Mouse (Mus musculus) heart, embryonic 10.5 days (tissue): ENCODE measurements around the gene Plekhg3. TPM values are rescaled to one million over a fixed set of nuclear protein-coding genes. Genes with fewer than 3 reads are reported as not detected.

ENCODE experiments used
- DNase-seq: peaks from one replicate; pipeline ENCODE4 v3.0.0-alpha.2; 2017; ENCODE audit warnings: low spot score
- H3K27ac ChIP-seq: fragments of 300-500 bp; sonication (generic); 2 replicates; pipeline ENCODE4 v1.5.1; 2016; ENCODE audit warnings: mild to moderate bottlenecking
- H3K27me3 ChIP-seq: fragments of 300-500 bp; sonication (generic); 2 replicates; pipeline ENCODE4 v1.6.1; 2016; ENCODE audit warnings: mild to moderate bottlenecking; ENCODE audit not compliant: poor library complexity, insufficient read depth, severe bottlenecking
- H3K36me3 ChIP-seq: fragments of 300-500 bp; sonication (generic); 2 replicates; pipeline ENCODE4 v1.6.1; 2016; ENCODE audit warnings: mild to moderate bottlenecking, moderate library complexity
- H3K4me1 ChIP-seq: fragments of 300-500 bp; sonication (generic); 2 replicates; pipeline ENCODE4 v1.6.1; 2016; ENCODE audit warnings: mild to moderate bottlenecking
- H3K4me3 ChIP-seq: fragments of 300-500 bp; sonication (generic); 2 replicates; pipeline ENCODE4 v1.5.1; 2016; ENCODE audit warnings: mild to moderate bottlenecking, moderate library complexity
- H3K9me3 ChIP-seq: fragments of 300-500 bp; sonication (generic); 2 replicates; pipeline ENCODE4 v1.6.1; 2016; ENCODE audit warnings: mild to moderate bottlenecking, moderate library complexity
- WGBS: fragments of 180-500 bp; shearing (Covaris S2); methylation state at CpG from one replicate; pipeline ENCODE4 v1.1.7; 2016; 5-methylcytosine and 5-hydroxymethylcytosine counted together
- microRNA-seq: library from miRNA; unstranded; fragments of <30 nt; microRNA quantifications from one replicate; pipeline ENCODE4, GENCODE M21; 2017
- polyA plus RNA-seq: library from polyadenylated mRNA; unstranded; fragments of >200 nt; fragmentation: Nextera tagmentation; extraction: Ambion mirVana; gene quantifications from 2 replicates; pipeline ENCODE4 v1.2.1, GENCODE M21; 2016

The Plekhg3 gene
- polyA plus RNA-seq, 1 experiment from 2014 or later = 5.1 TPM

DNA sequence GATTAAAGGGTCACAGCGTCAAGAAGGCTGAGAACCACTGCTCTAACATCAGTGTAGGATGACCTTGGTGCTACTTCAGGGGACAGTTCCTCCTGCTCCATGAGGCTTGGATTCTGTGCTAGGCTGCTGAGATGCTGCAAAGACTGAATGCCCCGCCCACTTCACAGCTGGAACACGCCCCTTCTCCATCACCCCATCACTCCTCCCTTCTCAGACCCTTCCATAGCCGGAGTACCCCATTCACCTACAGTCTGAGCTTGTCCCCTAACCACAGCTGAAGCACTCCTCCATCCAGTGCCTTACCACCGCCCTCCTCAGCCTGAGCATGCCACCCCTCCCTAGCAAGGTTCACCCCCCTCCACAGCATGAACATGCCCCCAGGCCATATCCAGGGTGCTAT, 89.2 kb downstream of the Plekhg3 start:
- H3K4me1 ChIP-seq = peaks cover 30% of the 10 kb centered on the region
- 0 out of 2 replicates have a peak, but pooled peaks cover 3% of the 10 kb centered on the region for H3K27me3 ChIP-seq
- 61% methylated on average over 5 of the region's 5 CpGs for WGBS
- no peaks in the 10 kb centered on the region for H3K9me3 ChIP-seq
- no peak overlapping the region for H3K27ac ChIP-seq
- DNase-seq = no peak
- H3K4me3 ChIP-seq = no peak overlapping the region
- H3K36me3 ChIP-seq = peaks cover 27% of the 10 kb centered on the region

DNA sequence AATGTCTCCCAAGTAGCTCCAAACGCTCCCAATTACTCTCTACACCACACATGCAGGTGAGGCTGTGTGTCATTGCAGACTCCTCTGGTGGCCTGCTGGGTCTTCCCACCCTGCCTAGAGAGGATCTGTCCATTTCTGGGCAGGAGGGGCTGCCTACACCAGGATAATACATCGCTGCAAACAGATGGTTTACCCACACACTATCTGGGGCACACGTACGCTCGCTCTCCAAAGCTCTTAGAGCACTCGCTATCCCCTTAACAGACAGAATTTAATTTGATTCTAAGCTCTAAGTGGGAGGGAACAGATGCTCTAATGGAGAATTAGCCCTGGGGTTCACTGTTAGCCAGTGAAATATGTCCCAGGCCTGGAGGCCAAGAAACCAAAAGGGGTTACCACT, 92.7 kb downstream of the Plekhg3 start:
- DNase-seq = no peak
- 0 out of 2 replicates have a peak, but pooled peaks cover 3% of the 10 kb centered on the region for H3K27me3 ChIP-seq
- H3K27ac ChIP-seq = no peak overlapping the region
- no peak overlapping the region for H3K4me3 ChIP-seq
- 76% methylated on average over 6 of the region's 6 CpGs for WGBS
- no peaks in the 10 kb centered on the region for H3K9me3 ChIP-seq
- peaks cover 41% of the 10 kb centered on the region for H3K36me3 ChIP-seq
- H3K4me1 ChIP-seq = peaks cover 19% of the 10 kb centered on the region

Small RNA genes within 50 kb of the gene (microRNA-seq; reads per million reads assigned to microRNA genes)
- not detected for gene Mir5135

Other genes starting within 250 kb of the Plekhg3 start
- gene Akap5, start 206.0 kb upstream of the Plekhg3 start, polyA plus RNA-seq = 9.5 and 12.3 TPM in 2 replicates
- gene Zbtb25, start 161.3 kb upstream of the Plekhg3 start, polyA plus RNA-seq = 12.7 and 16.8 TPM in 2 replicates
- 8.9 and 10.2 TPM in 2 replicates for gene Zbtb1, start 160.6 kb upstream of the Plekhg3 start, polyA plus RNA-seq
- gene Hspa2, start 126.7 kb upstream of the Plekhg3 start, polyA plus RNA-seq = 14.4 and 24.4 TPM in 2 replicates
- 1.8 and 3.0 TPM in 2 replicates for gene Ppp1r36, start 113.4 kb upstream of the Plekhg3 start, polyA plus RNA-seq
- gene Sptb, start 179.7 kb downstream of the Plekhg3 start, polyA plus RNA-seq = 11.5 and 17.4 TPM in 2 replicates
- 145 and 165 TPM in 2 replicates for gene Churc1, start 234.6 kb downstream of the Plekhg3 start, polyA plus RNA-seq
- 36.9 and 39.2 TPM in 2 replicates for gene Fntb, start 234.7 kb downstream of the Plekhg3 start, polyA plus RNA-seq